ENCODE assay signal across 25 mouse cellular contexts in the genomic region with DNA sequence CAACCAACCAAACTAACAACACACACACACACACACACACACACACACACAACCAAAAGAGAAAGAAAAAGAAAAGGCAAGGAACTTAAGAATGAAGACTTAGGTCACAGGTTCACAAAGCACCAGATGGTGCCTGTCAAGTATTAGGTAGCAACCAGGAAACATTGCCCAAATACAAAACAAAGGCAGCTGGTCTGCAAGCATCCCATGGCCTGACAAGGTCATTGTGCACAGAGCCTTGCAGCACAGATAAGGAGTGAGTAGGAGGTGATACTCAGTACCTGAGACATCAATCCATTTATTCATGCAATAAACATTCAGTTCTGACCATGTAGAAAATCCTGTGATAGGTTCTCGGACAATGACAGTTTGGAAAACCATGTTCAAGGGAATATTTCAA.
"Had no signal": no experiment of that assay in that cellular context is flagged by ENCODE, and none has a peak within 500 bp of the region (broad histone marks: within the 10 kb centered on the region; RNA-seq: fewer than 3 reads in every experiment).

No protein-coding gene starts in this region.

- H3K4me3 ChIP-seq: intestine, embryonic 15.5 days; left cerebral cortex, adult 2 months; limb, embryonic 10.5 days; limb, embryonic 13.5 days; liver, embryonic 12.5 days; liver, embryonic 15.5 days; lung, embryonic 15.5 days; megakaryocyte, embryonic 14.5 days had no signal

- H3K4me2 ChIP-seq: intestine, embryonic 15.5 days; limb, embryonic 13.5 days; liver, embryonic 12.5 days; liver, embryonic 15.5 days; lung, embryonic 15.5 days; midbrain, embryonic 11.5 days had no signal

- ATAC-seq: intestine, embryonic 15.5 days; liver, embryonic 12.5 days had no signal

- H3K9ac ChIP-seq: intestine, embryonic 15.5 days; limb, embryonic 13.5 days; liver, embryonic 12.5 days; liver, embryonic 15.5 days; lung, embryonic 15.5 days had no signal

- H3K27me3 ChIP-seq: intestine, embryonic 15.5 days; limb, embryonic 13.5 days; liver, embryonic 12.5 days; liver, embryonic 15.5 days; lung, embryonic 15.5 days; megakaryocyte, embryonic 14.5 days had no signal

- H3K36me3 ChIP-seq: intestine, embryonic 15.5 days; limb, embryonic 10.5 days; limb, embryonic 13.5 days; liver, embryonic 12.5 days; liver, embryonic 15.5 days; lung, embryonic 15.5 days had no signal

- DNase-seq: kidney, adult 18-20 months; kidney, adult 9 months; kidney, postnatal 36 days; layer of hippocampus, postnatal 36 days; liver; lung, adult 18-20 months; lung, postnatal 10 days; lung, postnatal 36 days; midbrain, embryonic 14.5 days; right cerebral cortex, adult 18-20 months; right cerebral cortex, postnatal 14 days; right cerebral cortex, postnatal 4 days; thymus, adult 2 months; thymus, postnatal 14 days; thymus, postnatal 4 days had no signal

- H3K4me1 ChIP-seq: intestine, embryonic 15.5 days; limb, embryonic 10.5 days; limb, embryonic 13.5 days; liver, embryonic 15.5 days; lung, embryonic 15.5 days had no signal

- H3K9me3 ChIP-seq: intestine, embryonic 15.5 days; limb, embryonic 10.5 days; limb, embryonic 13.5 days; liver, embryonic 12.5 days; liver, embryonic 15.5 days; lung, embryonic 15.5 days; megakaryocyte, embryonic 14.5 days had no signal

- H3K27ac ChIP-seq: intestine, embryonic 15.5 days; left cerebral cortex, adult 2 months; limb, embryonic 10.5 days; limb, embryonic 13.5 days; liver, embryonic 12.5 days; liver, embryonic 15.5 days; lung, embryonic 15.5 days; stomach, postnatal 0 days had no signal
